Mouse (Mus musculus) lung, adult 2 months (tissue): ENCODE data around the gene Dpysl5. TPM values are rescaled to one million over a fixed set of nuclear protein-coding genes. Genes with fewer than 3 reads are reported as not detected.
A peak's percentile ranks its signal among the peaks of the same experiment; 100 is the strongest.

Experiments used
- DNase-seq: peaks from one replicate; pipeline ENCODE4 v3.0.0; 2022
- H3K4me1 ChIP-seq: fragments of 200-500 bp; 2 replicates; pipeline ENCODE4 v1.6.1; 2011; ENCODE audit warnings: low read length; ENCODE audit not compliant: control insufficient read depth, insufficient read depth
- H3K4me3 ChIP-seq: fragments of 200-500 bp; replicated peaks from 2 replicates; pipeline ENCODE3; 2011; ENCODE audit warnings: low read depth, mild to moderate bottlenecking, control low read depth, low read length; ENCODE audit errors: extremely low read depth
- CTCF ChIP-seq: fragments of 200-500 bp; IDR thresholded peaks from 2 replicates; pipeline ENCODE4 v1.5.1; 2011; ENCODE audit warnings: mild to moderate bottlenecking, low read length, control low read depth; ENCODE audit not compliant: insufficient read depth
- POLR2A ChIP-seq: fragments of 200-500 bp; IDR thresholded peaks from 2 replicates; pipeline ENCODE4 v1.6.1; 2011; ENCODE audit warnings: low read depth, mild to moderate bottlenecking, control low read depth, low read length, borderline replicate concordance; ENCODE audit errors: extremely low read depth
- whole genome bisulfite sequencing: fragments of 180-500 bp; shearing (Covaris S2); methylation state at CpG from one replicate; pipeline ENCODE4 v1.1.7; 2018; 5-methylcytosine and 5-hydroxymethylcytosine counted together
- polyA plus RNA-seq: library from polyadenylated mRNA; depleted of rRNA; stranded (reverse); fragments of >200 nt; gene quantifications from 2 replicates; pipeline ENCODE4 v1.2.3, GENCODE M21; 2012

Gene Dpysl5
- polyA plus RNA-seq, 1 experiment: 5.6 TPM

DNA sequence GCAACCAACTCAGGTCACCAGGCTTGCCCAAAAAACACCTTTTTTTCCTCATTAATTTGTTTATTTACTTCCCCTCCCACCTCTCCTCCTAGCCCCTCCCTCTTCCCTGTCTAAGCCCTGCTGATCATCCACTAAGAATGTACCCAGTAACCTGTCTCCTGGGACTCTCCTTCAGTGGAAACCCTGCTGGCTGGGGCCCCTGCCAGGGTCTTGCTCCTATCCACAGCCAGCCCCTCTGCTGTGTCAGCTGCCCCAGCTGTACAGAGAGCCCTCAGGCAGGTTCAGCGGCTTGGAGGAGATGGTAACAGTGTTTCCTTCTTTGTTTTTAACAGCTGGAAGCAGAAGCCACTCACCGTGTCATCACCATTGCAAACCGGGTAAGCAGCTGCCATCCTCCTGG is 69.8 kb downstream of the Dpysl5 start:
- no peak for TF ChIP-seq POLR2A
- no peak for TF ChIP-seq CTCF
- H3K4me3 ChIP-seq: no peak overlapping the region
- no peaks in the 10 kb centered on the region for H3K4me1 ChIP-seq
- no peak for DNase-seq
- WGBS: 68% methylated on average over 3 of the region's 3 CpGs

DNA sequence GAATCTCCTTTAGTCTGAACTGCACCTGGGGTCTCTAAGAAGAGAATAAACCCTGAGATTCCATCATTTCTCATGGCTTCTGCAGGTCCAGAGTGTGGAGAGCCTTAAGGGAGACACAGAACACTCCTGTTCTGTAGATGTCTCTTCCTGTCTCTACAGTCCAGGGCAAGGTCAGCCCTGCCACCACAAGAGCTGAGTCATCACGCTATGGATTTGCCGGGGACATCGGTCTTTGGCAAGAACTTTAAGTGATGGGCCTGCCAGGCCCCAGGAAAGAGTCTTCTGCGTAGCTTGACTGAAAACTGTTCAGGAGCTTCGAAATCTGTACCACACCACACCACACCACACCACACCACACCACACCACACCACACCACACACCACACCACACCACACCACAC is 76.0 kb downstream of the Dpysl5 start:
- no peaks in the 10 kb centered on the region for H3K4me1 ChIP-seq
- TF ChIP-seq POLR2A (no peak), CTCF (no peak)
- WGBS: 83% methylated on average over 5 of the region's 5 CpGs
- DNase-seq: no peak
- no peak overlapping the region for H3K4me3 ChIP-seq

DNA sequence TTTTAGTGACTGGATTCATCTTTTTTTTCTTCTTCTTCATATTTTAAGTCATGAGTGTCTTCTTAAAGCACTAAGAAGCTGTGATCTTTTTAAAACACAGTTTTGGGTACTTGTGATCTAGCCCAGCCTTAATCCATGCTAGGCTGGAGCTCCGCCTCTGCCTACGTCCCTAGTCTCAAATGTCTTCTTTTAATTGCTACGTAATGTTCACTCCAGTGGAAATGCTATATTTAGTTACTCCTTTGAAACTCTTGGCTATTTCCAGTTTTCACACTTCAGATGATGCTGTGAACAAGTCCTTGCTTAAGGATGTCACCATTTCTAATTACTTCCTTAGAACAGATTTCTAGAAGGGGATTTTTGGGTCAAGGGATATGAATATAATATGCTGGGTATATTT is 78.7 kb downstream of the Dpysl5 start:
- DNase-seq: no peak
- H3K4me3 ChIP-seq: no peak overlapping the region
- TF ChIP-seq CTCF (no peak), POLR2A (no peak)
- 82% methylated on average over 3 of the region's 3 CpGs for WGBS
- H3K4me1 ChIP-seq: no peaks in the 10 kb centered on the region

DNA sequence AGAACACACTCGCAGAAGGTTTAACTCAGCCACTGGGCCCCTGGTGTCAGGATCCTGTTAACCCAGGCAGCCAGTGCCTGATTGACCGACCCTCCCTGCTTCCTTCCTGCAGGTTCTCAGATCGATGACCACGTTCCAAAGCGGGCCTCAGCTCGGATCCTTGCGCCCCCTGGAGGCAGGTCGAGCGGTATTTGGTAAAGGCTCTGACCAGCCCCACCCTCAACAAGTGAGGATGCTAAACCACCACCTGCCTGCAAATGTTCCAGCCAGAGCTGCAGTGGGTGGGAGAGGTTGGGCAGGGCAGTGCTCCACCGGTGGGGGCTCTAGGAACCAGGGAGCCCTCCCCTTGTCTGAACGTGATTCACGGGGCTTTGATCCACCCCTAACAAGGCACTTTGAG is 84.8 kb downstream of the Dpysl5 start:
- Histone ChIP-seq H3K4me3 (no peak overlapping the region), H3K4me1 (no peaks in the 10 kb centered on the region)
- TF ChIP-seq CTCF (peak; percentile 73), POLR2A (no peak)
- DNase-seq: peak; percentile 71
- 16% methylated on average over 12 of the region's 12 CpGs for whole genome bisulfite sequencing

DNA sequence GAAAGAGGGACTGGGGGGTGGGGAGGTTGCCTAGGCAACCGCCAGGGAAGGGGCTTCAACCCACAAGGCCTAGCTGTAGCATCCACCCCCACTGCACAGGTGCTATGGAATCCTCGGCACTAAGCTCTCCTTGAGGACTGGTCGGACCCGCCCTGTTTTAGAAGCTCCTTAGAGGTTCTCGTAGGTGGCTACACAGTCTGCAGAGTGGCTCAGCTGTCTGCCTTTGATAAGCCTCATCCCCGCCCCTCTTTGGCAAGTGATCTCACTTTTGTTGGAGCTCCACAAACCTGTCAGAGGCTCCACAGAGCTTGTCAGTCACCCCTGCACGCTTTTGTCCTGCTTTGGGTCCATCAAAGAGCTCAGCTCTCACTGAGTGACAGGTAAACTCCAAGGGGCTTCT is 86.1 kb downstream of the Dpysl5 start:
- TF ChIP-seq CTCF: no peak
- no peak for TF ChIP-seq POLR2A
- DNase-seq: no peak
- no peaks in the 10 kb centered on the region for H3K4me1 ChIP-seq
- H3K4me3 ChIP-seq: no peak overlapping the region
- WGBS: 61% methylated on average over 7 of the region's 7 CpGs

DNA sequence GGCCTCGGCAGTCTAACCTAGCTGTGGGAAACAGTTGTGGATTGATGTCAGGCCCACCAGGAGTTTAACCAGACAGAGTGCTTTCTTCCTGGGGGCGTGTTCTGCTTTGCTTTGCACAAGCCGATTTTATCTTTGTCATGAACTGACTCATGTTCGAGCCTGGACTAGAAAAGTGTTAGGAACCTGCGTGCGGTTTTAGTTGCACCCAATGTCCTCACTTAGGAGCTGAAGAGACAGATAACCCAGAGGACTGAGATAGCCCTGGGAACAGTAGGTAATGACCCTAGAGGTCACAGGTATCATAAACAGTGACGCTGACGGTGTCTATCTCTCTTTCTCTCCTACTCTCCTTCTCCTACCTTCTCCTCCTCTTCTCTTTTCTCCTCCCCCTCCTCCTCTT is 86.6 kb downstream of the Dpysl5 start:
- Histone ChIP-seq H3K4me3 (no peak overlapping the region), H3K4me1 (no peaks in the 10 kb centered on the region)
- DNase-seq: no peak
- TF ChIP-seq CTCF: no peak
- TF ChIP-seq POLR2A: no peak
- 75% methylated on average over 8 of the region's 8 CpGs for WGBS

DNA sequence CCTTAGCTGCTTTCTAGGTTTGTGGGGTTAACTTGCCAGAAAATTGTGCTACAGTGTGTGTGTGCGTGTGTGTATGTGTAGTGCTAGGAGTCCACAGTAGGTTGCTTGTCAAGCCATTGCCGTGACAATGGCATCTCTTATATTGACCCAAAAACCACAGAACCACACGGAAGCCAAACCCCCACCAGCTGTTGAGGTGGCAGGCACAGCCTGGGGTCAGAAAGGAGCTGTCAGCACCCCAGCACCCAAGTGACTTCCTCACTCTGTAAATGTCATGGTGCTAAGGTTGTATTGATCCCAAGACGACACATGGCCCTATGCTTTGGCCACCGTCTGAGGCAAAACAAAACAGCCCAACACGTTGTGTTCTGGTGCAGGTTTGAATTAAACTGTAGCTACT is 87.6 kb downstream of the Dpysl5 start:
- Histone ChIP-seq H3K4me1 (no peaks in the 10 kb centered on the region), H3K4me3 (no peak overlapping the region)
- DNase-seq: no peak
- no peak for TF ChIP-seq POLR2A
- 52% methylated on average over 6 of the region's 6 CpGs for WGBS

DNA sequence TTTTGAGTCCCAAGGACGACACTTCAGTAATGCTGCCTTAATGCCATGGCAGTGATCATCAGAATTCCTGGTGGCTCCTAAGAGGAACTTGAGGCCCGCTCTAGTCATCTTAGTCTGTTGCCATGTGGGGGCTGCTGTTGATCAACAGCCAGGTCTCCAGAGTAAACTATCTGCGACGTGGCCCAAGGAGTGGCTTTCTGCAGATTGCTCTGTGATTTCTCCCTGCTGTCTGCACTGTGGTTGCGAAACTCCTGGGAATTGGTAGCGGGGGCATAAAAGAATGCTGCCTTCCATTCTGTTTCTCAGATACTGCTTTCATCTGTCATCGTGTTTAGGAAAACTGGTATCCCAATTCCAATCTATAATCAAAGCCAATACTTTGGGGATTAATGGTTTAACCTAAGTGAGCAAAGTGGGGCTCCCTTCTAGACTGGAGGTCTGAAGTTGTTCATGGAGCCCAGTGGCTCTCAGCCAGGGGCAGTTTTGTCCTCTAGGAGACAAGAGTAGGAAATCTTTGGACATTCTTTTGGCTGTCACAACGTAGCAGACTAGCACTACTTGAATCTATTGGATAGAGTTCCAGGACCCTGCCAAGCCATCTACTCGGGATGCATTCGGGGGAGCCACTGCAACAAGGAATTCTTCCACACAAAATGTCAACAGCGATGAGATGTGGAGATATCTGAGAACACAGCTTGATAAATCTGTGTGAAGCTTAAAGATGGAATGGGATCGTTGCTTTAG is 91.5 kb downstream of the Dpysl5 start:
- Histone ChIP-seq H3K4me1 (no peaks in the 10 kb centered on the region), H3K4me3 (no peak overlapping the region)
- no peak for TF ChIP-seq POLR2A
- no peak for TF ChIP-seq CTCF
- WGBS: 59% methylated on average over 12 of the region's 12 CpGs
- no peak for DNase-seq

DNA sequence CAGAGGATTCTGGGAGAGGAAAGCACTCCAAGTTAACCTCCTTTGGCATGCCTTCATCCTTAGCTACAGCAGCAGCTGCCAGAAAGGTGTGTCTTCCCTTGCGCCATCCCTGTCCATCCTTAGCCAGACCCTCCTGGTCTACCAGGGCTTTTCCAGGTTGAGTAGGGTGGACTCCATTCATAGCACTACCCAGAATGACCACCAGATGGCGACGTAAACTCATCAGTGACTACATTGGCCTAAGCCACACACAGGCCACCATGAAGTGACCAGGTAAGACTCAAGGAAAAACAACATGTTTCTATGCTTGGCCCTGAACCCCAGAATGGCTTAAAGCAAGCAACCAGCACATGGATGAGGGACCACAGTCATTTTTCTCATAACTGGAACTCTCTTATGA is 94.7 kb downstream of the Dpysl5 start:
- TF ChIP-seq POLR2A (no peak), CTCF (peak; percentile 82)
- no peak overlapping the region for H3K4me3 ChIP-seq
- peak; percentile 92 for DNase-seq
- 6% methylated on average over 3 of the region's 3 CpGs for WGBS
- H3K4me1 ChIP-seq: no peaks in the 10 kb centered on the region

DNA sequence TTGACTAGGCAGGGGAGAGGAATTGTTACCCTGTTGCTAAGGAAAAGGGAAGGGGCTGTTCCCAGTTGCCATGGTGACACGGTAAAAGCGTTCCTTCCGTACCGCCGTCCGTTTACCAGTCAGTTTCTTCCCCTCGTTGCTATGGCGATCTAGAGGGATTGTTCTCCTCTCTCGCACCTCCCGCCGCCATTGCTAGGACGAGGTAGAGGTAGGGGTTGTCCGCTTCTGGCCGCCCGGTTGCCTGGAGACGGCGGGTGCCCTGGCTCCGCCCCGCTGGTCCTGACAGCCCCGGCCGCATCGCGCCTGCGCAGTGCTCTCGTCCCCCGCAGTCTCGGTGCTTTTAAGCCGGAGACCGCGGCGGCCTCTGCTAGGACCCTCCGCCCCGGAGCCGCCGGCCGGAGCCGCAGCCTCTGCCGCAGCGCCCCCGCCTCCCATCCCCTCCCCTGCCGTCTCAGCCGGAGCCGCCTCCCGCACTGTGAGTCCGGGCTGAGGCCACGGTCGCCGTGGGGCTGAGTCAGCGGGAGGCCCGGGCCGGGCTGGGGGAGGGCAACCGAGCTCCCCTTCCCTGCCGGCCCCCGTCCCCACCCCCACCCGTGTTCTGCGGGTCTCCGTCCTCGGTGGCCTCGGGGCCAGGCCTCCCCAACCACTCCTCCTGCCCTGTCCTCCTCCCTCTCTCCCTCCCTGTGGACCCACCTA is 103.2 kb downstream of the Dpysl5 start, which contains the start of gene Mapre3:
TSS of gene Mapre3 (plus strand) at position 218 of the 696 bp plus-strand sequence.
- 2% methylated on average over 59 of the region's 59 CpGs for WGBS
- TF ChIP-seq POLR2A (no peak; the same call in 1 of the 2 replicates), CTCF (no peak)
- DNase-seq: peak; percentile 93
- H3K4me1 ChIP-seq: 0 out of 2 replicates have a peak, but pooled peaks cover 5% of the 10 kb centered on the region
- peak within 1 kb of the TSS; percentile 98 for H3K4me3 ChIP-seq

DNA sequence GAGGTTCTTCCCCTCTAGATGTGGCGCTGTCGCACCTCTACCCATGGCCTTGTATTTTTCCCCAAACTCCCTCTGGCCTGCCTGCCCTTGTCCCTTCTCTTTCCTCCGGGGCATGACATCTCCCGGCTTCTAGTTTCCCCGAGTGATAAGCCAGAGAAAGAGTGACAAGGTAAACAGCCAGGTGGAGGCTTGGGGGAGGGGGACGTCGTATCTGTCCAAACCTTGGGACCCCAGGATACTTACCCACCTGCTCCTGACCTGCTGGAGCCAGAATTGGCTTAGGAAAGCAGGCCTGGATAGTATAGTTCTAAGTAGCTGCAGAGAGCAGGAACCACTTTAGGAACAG is 103.7 kb downstream of the Dpysl5 start:
- DNase-seq: no peak
- WGBS: 8% methylated on average over 7 of the region's 7 CpGs
- TF ChIP-seq POLR2A (no peak), CTCF (no peak)
- peak overlapping the region; percentile 98 for H3K4me3 ChIP-seq
- 0 out of 2 replicates have a peak, but pooled peaks cover 5% of the 10 kb centered on the region for H3K4me1 ChIP-seq
